Comparison of ENCODE assay signal across 11 mouse cellular contexts in genomic region chr3:84336342-84336741, GRCm38 (mm10).
"Had no signal": no experiment of that assay in that cellular context is flagged by ENCODE, and none has a peak within 500 bp of the region (broad histone marks: within the 10 kb centered on the region; RNA-seq: fewer than 3 reads in every experiment).

No protein-coding gene starts in this region.

- H3K27me3 ChIP-seq: lung, embryonic 15.5 days had no signal

- H3K36me3 ChIP-seq: liver, embryonic 13.5 days; lung, embryonic 15.5 days; midbrain, embryonic 13.5 days had no signal

- H3K4me3 ChIP-seq: layer of hippocampus, adult 2 months; left cerebral cortex, adult 2 months; liver, embryonic 13.5 days; lung, embryonic 15.5 days; midbrain, embryonic 13.5 days had no signal

- DNase-seq: kidney, adult 8-10 months; layer of hippocampus, adult 9-11 months; liver, embryonic 13.5 days; thymus, adult 2 months; thymus, postnatal 14 days; thymus, postnatal 4 days had no signal

- H3K27ac ChIP-seq: layer of hippocampus, adult 2 months; left cerebral cortex, adult 2 months; liver, embryonic 13.5 days; lung, embryonic 15.5 days; macrophage; midbrain, embryonic 13.5 days had no signal
